Mouse (Mus musculus) layer of hippocampus, adult 18-20 months (tissue): Measurements from ENCODE around the gene Tlr6. TPM values are rescaled to one million over a fixed set of nuclear protein-coding genes. Genes with fewer than 3 reads are reported as not detected.

Source experiments
- DNase-seq, 2 experiments: peaks; one replicate each; pipeline ENCODE4 v3.0.0; 2022; ENCODE audit warnings: low spot score in 2 of 2
- microRNA-seq, 2 experiments: library from miRNA; unstranded; fragments of <30 nt; microRNA quantifications; one replicate each; pipeline ENCODE4 v1.2.0; 2021
- total RNA-seq, 2 experiments: library from RNA; stranded (reverse); gene quantifications; 2 replicates each; pipeline ENCODE4 v1.2.3; 2021

Tlr6 gene
- total RNA-seq, 2 experiments from 2014 or later: 0.89 to 1.2 TPM

GRCm38 (mm10) chr5:64932775-64933174, 27.1 kb downstream of the Tlr6 start:
- DNase-seq: no peak

- no peak for DNase-seq
These were observed 27.7 kb downstream of the Tlr6 start for GRCm38 (mm10) chr5:64932215-64932614.

- DNase-seq: no peak
These were observed 37.0 kb downstream of the Tlr6 start for GRCm38 (mm10) chr5:64922891-64923381.

- no peak for DNase-seq
These were observed 41.0 kb downstream of the Tlr6 start for GRCm38 (mm10) chr5:64918616-64919597.

GRCm38 (mm10) chr5:64917721-64918120, 42.2 kb downstream of the Tlr6 start:
- no peak for DNase-seq

GRCm38 (mm10) chr5:64917161-64917560, 42.7 kb downstream of the Tlr6 start:
- DNase-seq: no peak

GRCm38 (mm10) chr5:64908585-64909284, 51.2 kb downstream of the Tlr6 start:
- DNase-seq: no peak

GRCm38 (mm10) chr5:64907906-64908305, 52.0 kb downstream of the Tlr6 start:
- DNase-seq: no peak

GRCm38 (mm10) chr5:64905516-64906271, 54.2 kb downstream of the Tlr6 start:
- DNase-seq: no peak

Small RNAs within 50 kb of the gene (microRNA-seq; reads per million reads assigned to microRNA genes)
- gene Mir574: 79.9 to 84.5 reads per million in 2 experiments

Other genes with a start within 250 kb of the Tlr6 start
- 10 to 100 TPM; 58.1 to 59.5 TPM for gene Klf3, start 156.7 kb downstream of the Tlr6 start, total RNA-seq
- under 1 TPM in 1 of 2 experiments, not detected in 1; 0.97 TPM for gene Tlr1, start 26.5 kb downstream of the Tlr6 start, total RNA-seq
- 1 to 10 TPM; 4.6 to 4.7 TPM for gene Fam114a1, start 10.0 kb upstream of the Tlr6 start, total RNA-seq
- gene Tmem156, start 132.0 kb upstream of the Tlr6 start, total RNA-seq: under 1 TPM; 0.37 to 0.53 TPM
- 10 to 100 TPM; 49.7 to 50.7 TPM for gene Klhl5, start 147.4 kb upstream of the Tlr6 start, total RNA-seq
- 10 to 100 TPM; 16.6 to 21.9 TPM for gene Wdr19, start 239.6 kb upstream of the Tlr6 start, total RNA-seq